Mouse (Mus musculus) G1E-ER4 (cell line): Measurements from ENCODE around the gene Bach2. TPM values are rescaled to one million over a fixed set of nuclear protein-coding genes. Genes with fewer than 3 reads are reported as not detected.

Source experiments
- GATA1 ChIP-seq: IDR thresholded peaks from one replicate; pipeline ENCODE4 v1.8.0; 2012; ENCODE audit warnings: low read length, inconsistent platforms
- polyA plus RNA-seq: library from polyadenylated mRNA; stranded (reverse); fragments of >175 nt; gene quantifications from 2 replicates; pipeline ENCODE4 v1.2.3, GENCODE M21; 2012

Gene Bach2
- polyA plus RNA-seq, 1 experiment: not detected

- no peak for TF ChIP-seq GATA1
Observed at GRCm38 (mm10) chr4:32561555-32562095, 323.0 kb downstream of the Bach2 start.

DNA sequence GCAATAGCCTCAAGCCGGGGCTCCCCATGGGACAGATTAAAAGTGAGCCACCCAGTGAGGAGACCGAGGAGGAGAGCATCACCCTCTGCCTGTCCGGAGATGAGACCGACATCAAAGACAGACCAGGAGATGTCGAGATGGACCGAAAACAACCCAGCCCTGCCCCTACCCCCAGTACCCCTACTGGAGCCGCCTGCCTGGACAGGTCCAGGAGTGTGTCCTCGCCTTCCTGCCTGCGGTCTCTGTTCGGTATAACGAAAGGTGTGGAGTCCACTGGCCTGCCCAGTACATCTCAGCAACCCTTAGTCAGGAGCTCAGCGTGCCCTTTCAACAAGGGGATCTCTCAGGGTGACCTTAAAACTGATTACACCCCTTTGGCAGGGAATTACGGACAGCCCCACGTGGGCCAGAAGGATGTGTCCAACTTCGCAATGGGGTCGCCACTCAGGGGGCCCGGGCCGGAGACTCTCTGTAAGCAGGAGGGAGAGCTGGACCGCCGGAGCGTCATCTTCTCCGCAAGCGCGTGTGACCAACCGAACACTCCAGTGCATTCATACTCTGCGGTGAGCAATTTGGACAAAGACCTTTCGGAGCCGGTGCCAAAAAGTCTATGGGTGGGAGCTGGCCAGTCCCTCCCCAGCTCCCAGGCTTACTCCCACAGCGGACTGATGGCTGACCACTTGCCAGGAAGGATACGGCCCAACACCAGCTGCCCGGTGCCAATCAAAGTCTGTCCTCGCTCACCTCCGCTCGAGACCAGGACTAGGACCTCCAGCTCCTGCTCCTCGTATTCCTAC, 323.9 kb downstream of the Bach2 start:
- no peak for TF ChIP-seq GATA1

DNA sequence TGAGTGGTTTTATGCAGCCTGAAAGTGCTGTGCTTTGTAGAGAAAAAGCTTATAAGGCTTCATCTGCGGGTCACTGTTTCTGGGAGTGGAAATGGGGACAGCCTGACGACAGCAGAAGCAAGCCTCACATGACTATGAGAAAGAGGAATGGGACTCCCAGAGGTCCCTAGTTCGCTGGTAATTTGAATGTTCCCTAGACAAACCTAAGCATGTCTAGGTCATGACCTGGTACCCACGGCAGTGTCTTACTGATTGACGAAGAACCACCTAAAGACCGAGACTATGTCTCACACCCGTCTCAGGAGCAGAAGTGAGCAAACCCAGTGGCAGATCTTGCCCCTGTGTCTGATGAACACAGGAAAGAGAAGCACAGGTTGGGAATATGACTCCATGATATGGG, 325.8 kb downstream of the Bach2 start:
- TF ChIP-seq GATA1: no peak

GRCm38 (mm10) chr4:32564918-32565317, 326.3 kb downstream of the Bach2 start:
- TF ChIP-seq GATA1: no peak

- TF ChIP-seq GATA1: no peak
Observed at GRCm38 (mm10) chr4:32569054-32569453, 330.4 kb downstream of the Bach2 start.

DNA sequence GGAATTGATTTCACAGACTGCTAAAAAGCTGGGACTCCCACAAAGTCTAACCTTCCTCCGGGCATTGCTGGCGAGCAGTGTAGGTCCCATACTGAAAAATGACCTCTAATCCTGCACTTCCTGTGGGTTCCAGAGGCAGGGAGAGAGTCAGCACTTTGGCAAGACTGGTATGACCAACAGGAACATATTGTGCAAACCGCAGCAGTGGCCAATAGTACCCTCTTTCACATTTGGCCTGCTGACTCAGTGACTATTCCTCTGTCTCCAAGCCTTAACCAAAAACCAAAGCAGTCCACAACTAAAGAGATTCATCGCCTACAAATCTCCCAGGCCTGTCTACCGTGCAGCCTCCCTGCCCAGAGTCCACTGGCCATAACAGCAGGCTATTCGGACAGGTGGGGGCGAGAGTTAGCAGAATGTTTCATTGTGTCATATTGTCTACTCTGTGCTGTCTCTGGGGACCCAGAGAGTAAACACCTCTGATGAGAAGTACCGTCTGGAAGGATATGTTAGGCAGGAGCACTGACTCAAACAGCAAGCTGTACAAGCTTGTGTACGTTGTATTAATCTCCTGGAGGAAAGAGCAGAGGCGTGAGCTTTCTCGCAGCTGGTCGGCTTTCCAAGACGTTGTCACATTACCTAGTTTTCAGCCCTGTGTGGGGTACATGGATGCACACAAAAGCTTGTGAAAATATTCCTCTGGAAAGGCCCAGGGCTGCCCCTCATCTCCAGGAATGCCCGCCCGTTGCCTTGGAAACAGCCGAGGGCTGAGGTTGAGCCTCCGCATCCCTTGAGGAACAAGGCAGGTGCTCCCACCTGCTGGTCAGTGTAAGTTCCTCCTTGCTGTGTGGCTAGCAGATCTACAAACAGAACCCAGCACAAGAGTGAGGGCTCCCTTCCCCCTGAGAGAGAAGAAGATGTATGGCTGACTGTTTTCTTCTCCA, 331.7 kb downstream of the Bach2 start:
- TF ChIP-seq GATA1: no peak

DNA sequence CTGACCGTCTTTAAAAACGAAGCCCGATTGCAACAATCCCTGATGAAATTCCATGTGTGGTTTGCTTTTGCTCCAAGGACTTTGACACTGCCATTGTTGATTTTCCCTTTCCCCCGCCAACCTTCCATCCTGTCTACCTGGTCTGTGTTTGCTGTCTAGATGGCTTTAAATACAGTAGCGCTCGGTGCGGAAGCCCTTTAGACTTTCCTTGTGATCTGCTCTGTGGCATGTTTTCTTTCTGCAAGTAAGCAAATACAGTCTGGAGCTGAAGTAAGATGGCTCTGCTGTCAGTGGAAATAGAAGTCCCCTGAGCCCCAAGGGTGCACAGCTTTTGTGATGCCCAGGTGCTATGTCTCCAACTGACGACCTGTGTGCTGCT, 332.3 kb downstream of the Bach2 start:
- no peak for TF ChIP-seq GATA1

GRCm38 (mm10) chr4:32571441-32571840, 332.8 kb downstream of the Bach2 start:
- no peak for TF ChIP-seq GATA1

DNA sequence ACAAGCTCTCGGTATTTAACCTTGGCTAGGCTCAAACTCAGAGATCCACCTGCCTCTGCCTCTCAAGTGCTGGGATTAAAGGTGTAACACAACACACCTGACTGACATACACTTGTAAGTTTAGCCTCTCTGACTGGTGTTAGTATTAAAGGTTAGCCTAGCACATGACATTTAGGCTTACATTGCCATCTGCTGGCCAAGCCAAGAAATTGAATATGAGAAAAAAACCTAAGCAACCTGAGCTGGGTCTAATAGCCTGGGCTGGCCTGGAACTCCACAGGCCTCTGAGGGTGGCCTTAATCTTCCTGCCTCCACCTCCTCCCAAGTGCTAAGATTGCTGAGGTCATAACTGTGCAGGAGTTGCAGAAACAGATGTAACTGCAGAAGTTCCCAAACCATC, 333.5 kb downstream of the Bach2 start:
- TF ChIP-seq GATA1: no peak

DNA sequence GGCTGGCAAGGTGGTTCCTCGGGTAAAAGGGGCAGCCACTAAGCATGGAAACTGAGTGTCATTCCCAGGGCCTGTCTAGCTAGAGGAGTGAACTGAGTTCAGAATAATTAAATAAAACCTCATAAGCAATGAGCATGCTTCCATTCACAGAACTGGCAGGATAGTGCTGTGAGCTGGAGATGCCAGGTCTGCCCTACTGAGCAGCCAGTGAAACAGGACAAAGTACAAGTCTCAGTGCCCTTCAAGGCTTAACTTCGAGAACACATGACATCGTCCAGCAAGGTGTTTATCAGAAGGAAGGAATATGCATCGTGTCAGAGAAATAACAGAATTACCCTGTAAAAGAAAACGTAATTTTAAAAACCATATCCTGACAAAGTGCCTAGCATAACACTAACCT, 335.0 kb downstream of the Bach2 start:
- no peak for TF ChIP-seq GATA1

GRCm38 (mm10) chr4:32574604-32575003, 336.0 kb downstream of the Bach2 start:
- TF ChIP-seq GATA1: no peak

GRCm38 (mm10) chr4:32575165-32575564, 336.6 kb downstream of the Bach2 start:
- TF ChIP-seq GATA1: no peak

DNA sequence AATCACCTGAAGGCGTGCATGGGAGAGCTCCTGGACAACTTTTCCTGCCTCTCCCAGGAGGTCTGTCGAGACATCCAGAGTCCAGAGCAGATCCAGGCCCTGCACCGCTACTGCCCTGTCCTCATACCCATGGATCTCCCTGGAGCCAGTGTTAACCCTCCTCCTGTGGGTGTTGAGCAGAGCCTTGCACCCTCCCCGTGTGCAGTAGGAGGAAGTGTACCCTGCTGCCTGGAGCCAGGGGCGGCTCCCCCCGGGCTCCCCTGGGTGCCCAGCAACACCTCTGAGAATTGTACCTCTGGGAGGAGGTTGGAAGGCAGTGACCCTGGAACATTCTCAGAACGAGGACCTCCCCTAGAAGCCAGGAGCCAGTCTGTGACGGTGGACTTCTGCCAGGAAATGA, 341.2 kb downstream of the Bach2 start:
- no peak for TF ChIP-seq GATA1

GRCm38 (mm10) chr4:32584181-32584580, 345.6 kb downstream of the Bach2 start:
- no peak for TF ChIP-seq GATA1

DNA sequence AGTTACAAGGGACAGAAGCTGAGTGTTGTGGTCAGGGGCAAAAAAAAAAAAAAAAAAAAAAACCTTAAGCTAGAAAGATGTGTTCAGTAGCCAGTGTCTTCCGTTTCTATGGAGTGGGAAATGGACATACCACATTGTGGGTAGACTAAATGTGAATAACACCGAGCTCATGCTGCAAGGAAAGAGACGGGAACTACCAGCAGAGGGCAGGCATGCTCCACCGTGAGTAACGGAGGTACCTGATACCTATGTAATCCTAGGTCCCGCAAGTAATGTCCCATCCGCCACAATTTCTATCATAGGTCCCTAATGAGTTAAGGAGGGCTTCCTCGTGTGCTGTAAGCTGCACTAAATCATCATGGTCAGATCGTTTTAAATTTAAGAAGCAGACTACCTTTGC, 348.0 kb downstream of the Bach2 start:
- TF ChIP-seq GATA1: no peak

DNA sequence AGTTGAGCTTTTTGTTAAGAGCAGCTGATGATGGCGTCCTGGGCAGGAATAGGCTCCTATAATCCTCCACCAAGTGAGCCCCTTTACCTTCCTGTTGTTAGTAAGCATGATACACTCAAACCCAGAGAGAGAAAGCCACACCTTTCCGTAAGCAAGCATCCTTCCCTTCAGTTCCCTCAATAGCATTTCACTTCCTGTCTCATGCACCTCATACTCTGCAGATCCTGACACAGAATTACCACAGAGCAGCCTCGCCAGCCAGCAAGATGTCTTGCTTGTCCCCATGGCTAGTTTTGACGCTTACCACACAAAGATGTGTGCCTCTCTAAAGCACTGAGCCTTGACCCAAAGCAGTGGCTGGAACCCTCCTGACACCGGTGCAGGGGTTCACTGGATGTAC, 348.9 kb downstream of the Bach2 start:
- TF ChIP-seq GATA1: no peak
